Mouse (Mus musculus): ENCODE measurements at regions not wholly inside any gene's neighbourhood (a gene's known extent, or its start where the extent isn't known, plus 50 kb on each side); places are given as distances from the start of the nearest gene placed in this dataset.

GRCm38 (mm10) chr2:28349911-28350310, 96.7 kb upstream of the Ppp1r26 start:
- TF ChIP-seq CTCF (IDR thresholded peaks at IDR 0.05; ENCODE audit: borderline replicate concordance, extremely low read depth, insufficient read depth, insufficient read length) (no peak), POLR2A (IDR thresholded peaks at IDR 0.05; ENCODE audit: borderline replicate concordance, extremely low read depth, insufficient read depth, insufficient read length, poor library complexity, severe bottlenecking) (no peak)
